Mouse (Mus musculus): ENCODE measurements around the gene Arpc1b. TPM values are rescaled to one million over a fixed set of nuclear protein-coding genes. Genes with fewer than 3 reads are reported as not detected.
A peak's percentile ranks its signal among the peaks of the same experiment; 100 is the strongest.
"Not testable (repeated sequence)": the region's sequence is repeated elsewhere in the genome, so short reads cannot be mapped to it uniquely, and the experiment has no call there.

Gene Arpc1b
- total RNA-seq, 2 experiments from 2014 or later: 20.1 to 29.9 TPM

DNA sequence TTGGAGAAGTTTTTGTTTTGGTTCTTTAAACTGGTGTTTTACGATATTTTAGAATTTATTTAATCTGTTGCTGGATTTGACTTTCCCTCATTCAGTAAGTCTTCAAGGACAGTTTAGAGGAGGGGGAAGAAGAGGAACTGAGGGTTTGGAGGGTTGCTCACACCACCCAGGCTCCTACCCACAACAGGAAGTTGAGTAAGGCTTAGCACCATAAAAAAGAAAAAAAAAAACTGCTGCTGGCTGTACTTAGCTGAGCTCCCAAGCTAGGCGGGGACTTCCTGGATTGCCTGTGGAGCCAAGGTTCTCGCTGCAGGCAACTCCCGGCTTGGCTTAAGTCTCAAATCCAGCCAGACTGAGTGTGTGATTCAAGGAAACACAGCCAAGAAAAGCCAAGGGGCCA, 2.3 kb downstream of the Arpc1b start:
- no peak for TF ChIP-seq CTCF (IDR thresholded peaks at IDR 0.05)
- intact Hi-C loops (cut with DNase I): no loop called here
- H3K27ac ChIP-seq: peak overlapping the region; percentile 94
- DNase-seq: peak; percentile 73
- peak overlapping the region; percentile 90 for H3K4me3 ChIP-seq

GRCm38 (mm10) chr5:145116916-145117315, 2.9 kb downstream of the Arpc1b start:
- peak; percentile 80 for DNase-seq
- Histone ChIP-seq H3K27ac (peak overlapping the region; percentile 94), H3K4me3 (peak overlapping the region; percentile 90)
- intact Hi-C loops (cut with DNase I): no loop called here
- TF ChIP-seq CTCF (IDR thresholded peaks at IDR 0.05): peak; percentile 71

- DNase-seq: no peak
- H3K27ac ChIP-seq: peak overlapping the region; percentile 94
- TF ChIP-seq CTCF (IDR thresholded peaks at IDR 0.05): no peak
- intact Hi-C loops (cut with DNase I): no loop called here
- H3K4me3 ChIP-seq: no peak overlapping the region
These were observed 4.0 kb downstream of the Arpc1b start for GRCm38 (mm10) chr5:145118005-145118404.

GRCm38 (mm10) chr5:145118461-145118860, 4.4 kb downstream of the Arpc1b start:
- peak overlapping the region; percentile 94 for H3K27ac ChIP-seq
- TF ChIP-seq CTCF (IDR thresholded peaks at IDR 0.05): no peak
- DNase-seq: no peak
- H3K4me3 ChIP-seq: no peak overlapping the region
- intact Hi-C loops (cut with DNase I): no loop called here

DNA sequence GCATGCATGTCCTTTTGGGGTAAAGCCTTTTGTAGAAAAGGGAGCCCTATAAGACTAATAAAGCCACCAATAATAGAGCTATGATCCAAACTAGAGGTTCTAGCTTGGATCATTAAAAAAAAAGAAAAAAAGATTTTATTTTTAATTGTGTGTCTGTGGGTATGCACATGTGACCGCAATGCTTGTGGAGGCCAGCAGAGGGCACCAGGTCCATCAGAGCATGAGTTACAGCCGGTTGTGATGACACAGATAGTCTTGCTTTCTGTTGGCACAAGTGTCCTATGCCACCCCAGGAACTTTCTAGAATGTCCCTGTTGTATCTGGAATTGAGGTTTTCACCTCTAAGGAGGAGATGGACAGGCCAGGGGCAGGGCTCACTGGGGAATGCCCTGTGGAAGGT, 5.4 kb downstream of the Arpc1b start:
- no peak for DNase-seq
- Histone ChIP-seq H3K27ac (no peak overlapping the region), H3K4me3 (no peak overlapping the region)
- intact Hi-C loops (cut with DNase I): no loop called here
- TF ChIP-seq CTCF (IDR thresholded peaks at IDR 0.05): peak; percentile 41

DNA sequence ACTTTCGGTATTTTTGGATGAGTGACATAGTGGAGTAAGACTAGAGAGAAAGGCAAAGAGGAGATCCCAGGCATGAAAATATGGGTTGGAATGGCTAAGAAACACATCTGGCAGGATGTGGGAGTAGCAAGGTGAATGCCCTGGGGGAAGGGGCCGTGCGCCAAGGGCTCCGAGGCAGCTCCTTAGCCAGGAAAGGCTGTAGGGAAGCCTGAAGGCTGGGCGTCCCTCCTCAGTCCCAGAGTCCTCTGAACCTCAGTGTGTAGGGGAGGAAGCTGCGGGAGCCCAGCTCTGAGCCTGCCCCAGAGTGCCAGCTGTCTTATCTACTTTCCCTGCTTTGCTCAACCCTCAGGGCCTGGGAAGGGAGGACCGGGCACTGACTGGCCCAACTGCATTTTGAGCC, 6.9 kb downstream of the Arpc1b start:
- peak overlapping the region; percentile 4; the same call in 1 of the 2 replicates for H3K27ac ChIP-seq
- TF ChIP-seq CTCF (IDR thresholded peaks at IDR 0.05): no peak

GRCm38 (mm10) chr5:145123396-145123795, 9.4 kb downstream of the Arpc1b start:
- Histone ChIP-seq H3K27ac (no peak overlapping the region), H3K4me3 (no peak overlapping the region)
- intact Hi-C loops (cut with DNase I): no loop called here
- TF ChIP-seq CTCF (IDR thresholded peaks at IDR 0.05): no peak
- no peak for DNase-seq

More for the DNA sequence above, 6.9 kb downstream of the Arpc1b start:
- DNase-seq: no peak
- intact Hi-C loops (cut with DNase I): no loop called here
- no peak overlapping the region; the same call in 1 of the 2 replicates for H3K4me3 ChIP-seq

DNA sequence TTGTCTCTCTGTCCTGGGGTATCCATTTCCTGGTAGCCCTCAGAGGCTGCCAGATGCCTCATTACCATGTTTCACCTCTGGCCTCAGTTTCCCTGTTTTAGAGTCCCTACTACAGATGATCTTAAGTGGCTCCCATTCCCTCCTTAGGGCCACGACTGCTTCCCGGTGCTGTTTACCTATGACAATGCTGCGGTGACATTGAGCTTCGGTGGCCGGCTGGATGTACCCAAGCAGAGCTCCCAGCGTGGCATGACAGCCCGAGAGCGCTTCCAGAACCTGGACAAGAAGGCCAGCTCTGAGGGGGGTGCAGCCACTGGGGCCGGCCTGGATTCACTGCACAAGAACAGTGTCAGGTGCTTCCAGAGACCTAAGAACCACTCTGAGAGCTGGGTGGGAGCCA, 12.6 kb downstream of the Arpc1b start:
- DNase-seq: no peak
- intact Hi-C loops (cut with DNase I): no loop called here
- Histone ChIP-seq H3K4me3 (no peak overlapping the region), H3K27ac (no peak overlapping the region)
- no peak for TF ChIP-seq CTCF (IDR thresholded peaks at IDR 0.05)

DNA sequence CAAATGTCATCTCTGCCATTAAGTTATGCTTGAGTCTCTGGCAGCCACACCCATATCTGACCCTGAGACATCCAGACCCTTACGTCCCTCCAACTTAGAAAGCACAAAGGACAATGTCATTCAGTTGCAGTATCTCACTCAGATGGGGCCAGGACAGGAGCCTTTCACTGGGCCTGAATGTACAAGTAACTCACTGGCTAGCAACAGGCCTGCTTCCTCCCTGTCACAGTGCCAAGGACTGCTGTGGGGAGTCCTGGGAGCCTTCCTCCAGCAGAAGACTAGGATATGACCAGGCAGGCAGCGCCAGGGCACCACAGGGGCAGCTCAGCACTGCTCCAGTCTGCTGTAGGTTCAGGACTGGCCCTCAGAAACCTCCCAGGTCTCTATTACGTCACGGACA, 15.1 kb downstream of the Arpc1b start:
- intact Hi-C loops (cut with DNase I): no loop called here
- no peak for TF ChIP-seq CTCF (IDR thresholded peaks at IDR 0.05)
- H3K4me3 ChIP-seq: no peak overlapping the region
- no peak overlapping the region for H3K27ac ChIP-seq
- no peak for DNase-seq

GRCm38 (mm10) chr5:145129773-145130172, 15.8 kb downstream of the Arpc1b start:
- DNase-seq; H3K27ac ChIP-seq; H3K4me3 ChIP-seq; intact Hi-C loops (cut with DNase I): not testable (repeated sequence)

DNA sequence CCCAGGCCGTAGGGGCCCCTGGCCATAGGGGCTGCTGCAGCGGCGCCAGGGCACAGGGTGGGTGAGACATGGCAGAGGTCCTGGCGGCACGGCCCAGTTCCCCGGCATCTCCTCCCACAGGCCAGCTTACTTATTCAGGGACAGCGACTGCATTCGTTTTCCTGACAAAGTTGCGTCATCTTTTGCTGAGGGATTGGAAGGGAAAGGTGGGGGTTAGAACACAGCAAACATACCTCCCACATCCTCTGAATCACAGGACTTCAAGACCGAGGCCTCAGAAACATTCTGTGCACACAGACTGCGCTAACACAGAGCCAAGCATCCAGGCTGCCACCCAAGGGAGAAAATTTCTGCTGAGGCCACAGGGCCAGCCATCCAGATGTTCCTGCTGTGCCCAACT, 16.2 kb downstream of the Arpc1b start:
- TF ChIP-seq CTCF (IDR thresholded peaks at IDR 0.05): no peak
- no peak overlapping the region for H3K27ac ChIP-seq
- no peak overlapping the region for H3K4me3 ChIP-seq
- no peak for DNase-seq
- intact Hi-C loops (cut with DNase I): no loop called here

DNA sequence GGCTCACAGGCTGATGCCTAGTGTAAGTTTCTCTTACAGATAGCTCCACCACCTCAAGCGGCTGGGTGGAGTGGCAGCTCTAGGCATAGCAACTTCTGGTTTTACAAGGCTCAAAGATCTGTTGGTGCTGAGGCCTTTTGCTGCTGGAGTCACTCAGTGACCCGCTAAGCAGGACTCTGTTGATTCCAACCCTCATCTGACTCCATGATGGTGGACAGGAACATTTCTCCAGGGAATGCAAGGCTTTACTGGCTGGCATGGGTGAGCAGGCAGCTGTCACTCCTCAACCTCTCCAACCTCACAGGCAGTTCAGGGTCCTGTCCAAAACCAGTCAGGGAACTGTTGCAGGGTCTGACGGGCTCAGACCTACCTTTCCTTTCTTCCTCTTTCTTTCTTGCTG, 17.0 kb downstream of the Arpc1b start:
- DNase-seq: no peak
- H3K27ac ChIP-seq: no peak overlapping the region
- intact Hi-C loops (cut with DNase I): no loop called here

GRCm38 (mm10) chr5:145133275-145133674, 19.3 kb downstream of the Arpc1b start:
- intact Hi-C loops (cut with DNase I); H3K27ac ChIP-seq; H3K4me3 ChIP-seq; DNase-seq: not testable (repeated sequence)
- peak; percentile 4; the same call in 1 of the 2 replicates for TF ChIP-seq CTCF (IDR thresholded peaks at IDR 0.05)

More for the DNA sequence above, 17.0 kb downstream of the Arpc1b start:
- no peak overlapping the region for H3K4me3 ChIP-seq
- no peak for TF ChIP-seq CTCF (IDR thresholded peaks at IDR 0.05)

DNA sequence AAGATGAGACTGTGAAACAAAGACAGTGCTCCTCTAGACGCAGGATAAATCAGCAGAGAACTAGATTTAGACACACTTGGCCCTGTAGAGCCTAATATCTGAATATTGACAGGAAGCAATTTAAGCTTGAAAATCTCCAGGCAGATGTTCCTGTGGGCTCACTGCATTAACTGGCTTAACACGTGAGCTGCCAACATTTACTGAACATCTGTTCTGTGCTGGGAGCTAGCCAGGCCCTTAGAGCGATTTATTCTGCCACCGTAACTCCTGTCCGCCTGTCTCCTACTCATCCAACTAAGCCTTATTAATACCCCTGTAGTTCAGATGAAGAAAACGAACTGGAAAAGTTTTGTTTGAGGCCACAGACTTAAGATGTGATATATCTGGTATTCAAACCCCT, 24.8 kb downstream of the Arpc1b start:
- intact Hi-C loops (cut with DNase I): no loop called here

More for the DNA sequence above, 24.8 kb downstream of the Arpc1b start:
- Histone ChIP-seq H3K4me3 (peak overlapping the region; percentile 83), H3K27ac (peak overlapping the region; percentile 97)
- DNase-seq: no peak
- TF ChIP-seq CTCF (IDR thresholded peaks at IDR 0.05): no peak
